Mouse (Mus musculus) urinary bladder, postnatal 25 days (tissue): ENCODE results near the gene Grm8.

Source experiments
- DNase-seq: peaks from one replicate; pipeline ENCODE4 v3.0.0; 2022; ENCODE audit warnings: low spot score

Gene Grm8

DNA sequence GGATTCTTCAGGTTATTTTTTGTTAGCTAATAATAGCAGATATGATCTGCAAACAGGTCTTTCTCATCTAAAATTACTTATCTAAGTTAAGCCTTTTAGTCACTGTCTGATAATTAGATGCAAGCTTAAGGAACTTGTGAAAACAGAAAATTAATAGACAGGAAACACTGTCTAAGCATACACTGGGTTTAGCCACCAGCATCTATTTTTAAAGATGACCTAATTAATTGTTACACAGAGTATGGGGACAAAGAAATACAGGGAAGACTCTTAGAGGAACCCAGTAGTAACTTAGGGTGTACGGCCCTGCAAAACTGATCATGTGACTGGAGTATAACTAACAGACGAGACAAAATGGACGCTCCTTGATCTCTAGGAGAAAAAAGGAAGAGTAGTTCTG, 92.6 kb downstream of the Grm8 start:
- no peak for DNase-seq

GRCm38 (mm10) chr6:28040815-28041214, 94.2 kb downstream of the Grm8 start:
- no peak for DNase-seq

DNA sequence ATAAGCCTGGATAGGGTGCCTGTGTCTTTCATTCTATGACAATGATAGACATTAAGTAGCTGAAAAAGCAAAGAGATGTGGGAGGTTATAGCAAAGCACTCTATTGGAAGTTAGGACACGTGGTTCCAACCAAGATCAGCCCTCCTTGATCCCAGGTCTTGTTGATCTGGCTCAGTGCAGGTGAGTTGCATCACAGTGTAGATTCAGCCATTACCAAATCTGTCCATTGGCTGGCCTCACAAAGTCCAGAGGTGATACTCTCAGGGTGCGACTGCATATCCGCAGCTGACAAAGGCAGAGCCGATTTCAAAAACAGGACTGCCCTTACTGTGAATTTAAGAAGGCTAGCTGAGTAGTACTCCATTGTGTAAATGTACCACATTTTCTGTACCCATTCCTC, 103.0 kb downstream of the Grm8 start:
- no peak for DNase-seq

GRCm38 (mm10) chr6:28017653-28018052, 117.3 kb downstream of the Grm8 start:
- DNase-seq: no peak

DNA sequence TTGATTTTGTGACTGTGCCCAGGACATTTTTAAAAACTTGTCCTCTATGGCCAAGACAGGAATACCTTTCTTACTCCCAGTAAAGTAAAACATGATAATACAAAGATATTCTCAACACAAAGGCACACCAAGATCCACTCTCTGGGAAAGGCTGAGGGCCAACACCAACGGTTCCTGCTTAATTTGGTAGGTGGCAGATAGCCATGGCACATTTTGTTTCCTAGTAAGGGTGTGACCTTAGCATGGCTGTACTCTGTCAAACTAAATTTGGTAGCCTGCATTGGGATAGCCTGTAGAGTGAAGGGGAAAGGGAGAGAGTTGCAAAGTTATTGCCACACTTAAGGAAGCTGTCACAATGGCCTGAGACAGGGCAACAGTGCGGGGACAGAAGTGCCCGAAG, 128.0 kb downstream of the Grm8 start:
- no peak for DNase-seq

GRCm38 (mm10) chr6:27997250-27997649, 137.7 kb downstream of the Grm8 start:
- DNase-seq: no peak

DNA sequence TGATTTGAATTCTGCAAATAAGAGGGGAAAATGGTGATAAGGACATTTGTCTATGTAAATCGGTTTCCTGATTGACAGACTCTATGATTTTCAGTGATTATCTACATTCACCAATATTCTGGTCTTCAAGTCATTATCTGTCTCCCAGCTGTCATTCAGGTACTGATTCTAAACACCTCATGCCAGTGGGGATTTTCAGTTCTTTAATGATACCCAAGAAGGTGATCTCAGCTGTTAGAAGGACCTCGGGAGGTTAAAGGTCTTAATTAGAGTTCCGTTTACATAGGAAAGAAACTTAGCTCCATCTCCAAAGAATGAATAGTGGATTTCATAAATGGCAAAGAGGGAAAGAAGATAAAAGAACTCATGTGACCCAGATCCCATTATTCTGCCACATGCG, 143.7 kb downstream of the Grm8 start:
- no peak for DNase-seq

GRCm38 (mm10) chr6:27982598-27982997, 152.4 kb downstream of the Grm8 start:
- no peak for DNase-seq

DNA sequence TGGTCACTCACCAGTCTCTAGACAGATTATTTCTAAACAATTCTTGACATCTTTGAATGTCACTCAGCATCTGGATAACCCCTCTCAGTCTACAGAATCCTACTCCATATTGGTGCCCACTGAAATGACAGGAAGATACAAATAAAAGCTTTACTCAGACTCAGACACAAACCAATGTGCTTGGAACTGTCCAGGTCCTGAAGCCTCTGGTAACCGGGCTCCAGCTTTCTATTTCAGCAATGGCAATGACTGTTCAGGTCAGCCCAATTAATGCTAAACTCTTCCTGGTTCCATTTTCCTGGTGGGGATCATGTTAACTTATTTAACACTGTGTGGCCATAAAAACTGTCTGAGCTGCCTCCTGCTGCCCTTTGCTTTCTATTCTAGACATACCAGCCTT, 153.0 kb downstream of the Grm8 start:
- no peak for DNase-seq

- no peak for DNase-seq
These were observed 157.6 kb downstream of the Grm8 start for GRCm38 (mm10) chr6:27977361-27977760.

GRCm38 (mm10) chr6:27968859-27969258, 166.1 kb downstream of the Grm8 start:
- no peak for DNase-seq

GRCm38 (mm10) chr6:27967037-27967436, 167.9 kb downstream of the Grm8 start:
- DNase-seq: no peak

DNA sequence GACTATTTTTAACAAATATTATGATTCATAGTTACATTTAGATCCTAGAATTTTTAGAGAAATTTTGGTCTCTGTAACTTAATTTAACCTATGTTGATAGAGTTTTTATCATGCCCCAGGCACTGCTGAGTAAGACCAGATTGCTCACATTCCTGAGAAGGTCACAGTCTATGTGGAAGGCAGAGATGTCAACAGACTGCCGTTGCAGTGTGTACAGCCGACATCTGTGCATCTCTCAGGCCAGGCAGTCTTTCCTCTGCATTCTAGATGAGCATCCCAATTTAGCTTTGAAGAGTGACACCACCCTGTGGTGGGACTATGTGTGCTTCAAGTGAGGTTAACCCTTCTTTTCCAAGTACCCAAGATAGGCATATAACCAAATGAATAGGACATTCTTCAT, 169.7 kb downstream of the Grm8 start:
- no peak for DNase-seq

- DNase-seq: no peak
These were observed 171.1 kb downstream of the Grm8 start for GRCm38 (mm10) chr6:27963887-27964286.

DNA sequence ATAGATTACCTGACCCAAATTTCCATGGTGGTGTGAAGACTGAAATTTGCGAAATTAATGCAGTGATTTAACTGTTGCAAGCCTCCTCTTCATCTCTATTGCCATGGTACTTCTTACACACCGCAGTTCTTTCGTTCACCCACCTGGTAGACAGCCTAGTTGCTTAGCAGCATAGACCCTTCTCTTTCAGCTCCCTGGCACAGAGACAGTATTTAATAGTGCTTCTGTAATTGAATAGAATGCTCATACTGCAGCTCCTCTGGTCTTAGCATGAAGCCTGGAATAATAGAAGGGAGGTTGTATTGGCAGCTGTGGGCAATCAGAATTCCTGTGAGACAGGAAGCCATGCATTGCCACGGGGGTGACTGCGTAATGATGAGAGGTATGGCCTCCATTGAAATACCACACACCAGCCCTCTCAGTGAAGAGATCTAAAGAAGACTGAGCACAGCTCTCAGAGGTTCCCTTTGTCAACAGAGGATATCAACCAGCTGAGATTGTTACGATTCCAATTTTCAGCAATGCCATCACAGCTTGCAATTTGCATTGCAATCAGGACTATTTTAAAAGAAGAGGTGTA, 178.6 kb downstream of the Grm8 start:
- DNase-seq: no peak

DNA sequence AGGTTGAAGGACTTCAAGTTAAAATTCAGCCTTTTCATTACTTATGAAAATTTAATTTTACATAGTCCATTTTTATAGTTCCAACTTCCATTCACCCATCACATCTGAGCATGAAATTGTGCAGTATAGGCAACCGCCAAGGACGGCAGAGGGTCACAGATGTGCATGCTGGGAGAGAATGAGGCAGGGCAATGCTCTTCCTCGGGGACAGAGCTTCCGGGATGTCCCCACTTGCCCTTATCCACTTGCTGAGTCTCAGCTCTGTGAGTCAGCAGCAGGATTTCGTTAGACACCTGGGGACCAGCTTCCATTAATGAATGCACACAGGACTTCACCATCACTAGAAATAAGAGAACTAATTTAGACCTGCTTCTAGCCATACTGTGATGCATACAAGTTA, 183.5 kb downstream of the Grm8 start:
- no peak for DNase-seq

- no peak for DNase-seq
These were observed 206.9 kb downstream of the Grm8 start for GRCm38 (mm10) chr6:27928058-27928457.

GRCm38 (mm10) chr6:27913281-27913680, 221.7 kb downstream of the Grm8 start:
- no peak for DNase-seq

DNA sequence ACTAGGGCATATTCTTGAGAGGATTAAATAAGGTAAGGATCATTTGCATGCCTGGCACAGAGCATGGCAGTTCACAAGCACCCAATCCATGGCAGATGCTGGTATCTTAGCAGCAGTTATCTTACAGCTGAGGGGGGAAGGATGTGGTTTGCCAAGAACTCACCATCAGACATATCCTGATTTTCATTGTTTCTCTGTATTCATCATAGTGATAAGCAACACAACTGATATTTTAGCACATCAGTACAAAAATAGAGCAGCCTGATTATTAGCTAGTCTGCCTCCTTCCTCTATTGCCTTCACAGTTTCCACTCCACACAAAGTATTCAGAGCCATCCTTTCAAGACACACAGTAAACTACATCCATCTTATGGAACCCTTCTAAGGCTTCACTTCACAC, 230.6 kb downstream of the Grm8 start:
- DNase-seq: no peak

- no peak for DNase-seq
These were observed 232.8 kb downstream of the Grm8 start for GRCm38 (mm10) chr6:27902224-27902623.

DNA sequence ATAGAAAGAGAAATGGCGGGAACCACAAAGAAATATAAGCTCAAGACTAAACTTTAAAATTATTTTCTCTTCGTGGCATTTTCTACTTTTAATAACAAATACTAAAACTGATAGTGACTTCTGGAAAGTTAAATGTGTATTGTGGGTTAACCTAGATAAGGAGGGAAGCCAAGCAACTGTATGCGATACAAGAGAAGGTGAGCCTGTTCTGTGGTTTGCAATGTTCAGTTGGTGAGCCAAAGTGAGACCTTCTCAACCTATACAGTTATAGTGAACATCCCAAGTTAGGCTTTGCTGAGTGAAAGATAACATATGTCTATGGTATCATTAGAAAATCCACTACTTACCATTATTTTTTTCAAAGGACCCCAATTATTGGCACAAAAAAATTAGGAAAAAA, 233.6 kb downstream of the Grm8 start:
- DNase-seq: no peak

DNA sequence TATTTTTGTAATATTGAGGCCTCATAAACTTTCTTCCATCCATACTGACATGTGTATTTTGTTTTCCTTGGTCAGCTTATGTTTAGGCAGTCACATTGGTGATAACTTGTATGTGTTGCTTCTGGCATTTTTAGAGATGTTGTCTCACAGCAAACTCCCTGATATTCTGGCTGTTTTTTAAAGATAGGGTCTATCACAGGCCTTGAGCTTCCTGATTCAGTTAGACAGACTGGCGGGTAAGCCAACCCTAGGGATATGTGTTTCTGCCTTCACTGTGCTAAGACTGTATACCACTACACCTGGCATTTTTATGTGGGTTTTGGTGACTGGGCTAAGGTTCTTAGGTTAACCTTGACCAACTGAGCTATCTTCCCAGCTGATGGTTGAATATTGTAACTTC, 239.8 kb downstream of the Grm8 start:
- DNase-seq: no peak

DNA sequence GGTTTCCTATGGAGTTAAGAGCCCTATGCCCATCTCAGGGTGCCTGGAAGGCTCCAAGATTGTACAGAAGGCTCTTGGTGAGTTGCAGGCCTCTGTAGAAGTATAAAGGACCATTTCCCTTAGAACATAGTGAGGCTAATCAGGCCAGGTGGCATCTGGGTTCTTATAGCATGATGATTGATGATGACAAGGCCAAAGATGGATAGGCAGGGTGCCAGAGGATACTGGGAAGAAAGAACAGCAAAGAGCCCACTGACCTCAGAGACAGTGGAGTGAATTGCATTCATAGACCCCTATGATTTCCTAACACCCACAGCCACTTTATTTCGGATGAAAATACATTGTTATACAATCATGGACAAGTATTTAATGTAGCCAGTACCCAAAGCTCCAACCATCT, 242.1 kb downstream of the Grm8 start:
- DNase-seq: no peak

- no peak for DNase-seq
These were observed 246.6 kb downstream of the Grm8 start for GRCm38 (mm10) chr6:27888391-27888790.

GRCm38 (mm10) chr6:27887922-27888321, 247.1 kb downstream of the Grm8 start:
- no peak for DNase-seq
